Mouse (Mus musculus): Measurements from ENCODE around the gene Tbc1d10c.

DNA sequence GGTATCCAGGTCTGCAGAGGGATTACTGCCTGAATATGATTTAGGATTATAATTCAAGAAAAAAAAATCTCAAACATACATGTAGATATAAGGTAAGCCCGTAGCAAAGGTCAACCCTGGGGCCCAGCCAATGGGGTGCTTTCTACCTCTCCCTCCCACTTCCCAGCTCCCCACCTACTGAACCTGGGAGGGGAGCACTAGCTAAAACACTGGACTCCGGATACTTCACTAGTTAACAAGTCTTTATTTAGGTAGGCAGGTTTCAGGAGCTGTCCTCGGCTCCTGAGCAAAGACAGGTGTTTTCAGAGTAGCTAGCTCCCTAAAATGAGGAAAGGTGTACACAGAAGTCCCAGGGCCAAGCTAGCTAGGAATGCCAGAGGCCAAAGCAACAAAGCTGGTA is 27.0 kb downstream of the Tbc1d10c start:
- TF ChIP-seq CTCF (IDR thresholded peaks at IDR 0.05; ENCODE audit: insufficient read depth, low read length) (no peak), POLR2A (IDR thresholded peaks at IDR 0.05; ENCODE audit: borderline replicate concordance, extremely low read depth, low read depth, low read length) (no peak)

All from lung, adult 2 months (tissue).